In genomic region chr5:10245770-10246169, GRCm38 (mm10) we compare ENCODE assay signal across 40 mouse cellular contexts. TPM values are rescaled to one million over a fixed set of nuclear protein-coding genes. Genes with fewer than 3 reads are reported as not detected.
"Had no signal": no experiment of that assay in that cellular context is flagged by ENCODE, and none has a peak within 500 bp of the region (broad histone marks: within the 10 kb centered on the region; RNA-seq: fewer than 3 reads in every experiment).

No protein-coding gene starts in this region.

RNA-seq across cellular contexts. Expression of gene Gm5152, which starts 0.6 kb away (rescaled TPM):
- total RNA-seq: left cerebral cortex, adult 8-10 months; left cerebral cortex, postnatal 10 days; left cerebral cortex, postnatal 14 days; left cerebral cortex, postnatal 25 days; left cerebral cortex, postnatal 36 days; left cerebral cortex, postnatal 4 days; liver, adult 2 months; megakaryocyte progenitor cell, adult 5-6 weeks; megakaryocyte, adult 5-6 weeks; megakaryocyte-erythroid progenitor cell, adult 5-6 weeks; midbrain, postnatal 0 days; monocyte, adult 5-6 weeks had no signal
- polyA plus RNA-seq: limb, embryonic 10.5 days; limb, embryonic 11.5 days; limb, embryonic 12.5 days; limb, embryonic 13.5 days; limb, embryonic 14.5 days; limb, embryonic 15.5 days; liver, adult 2 months; liver, embryonic 11.5 days; liver, embryonic 12.5 days; liver, embryonic 13.5 days; liver, embryonic 14.5 days; liver, embryonic 15.5 days; liver, embryonic 16.5 days; liver, postnatal 0 days; lung, adult 2 months; lung, embryonic 14.5 days; lung, embryonic 15.5 days; lung, embryonic 16.5 days; lung, postnatal 0 days; macrophage; midbrain, embryonic 10.5 days; midbrain, embryonic 11.5 days; midbrain, embryonic 12.5 days; midbrain, embryonic 13.5 days; midbrain, embryonic 14.5 days; midbrain, embryonic 15.5 days; midbrain, embryonic 16.5 days; midbrain, postnatal 0 days; myocyte; neural tube, embryonic 11.5 days had no signal
